Mouse (Mus musculus): Measurements from ENCODE around the gene Homer1.

Gene Homer1

GRCm38 (mm10) chr13:93299316-93299715 lies at the start of gene Homer1:
Homer1 (plus strand) TSS chr13:93299635.
- no peak for DNase-seq (ENCODE audit: low spot score)

GRCm38 (mm10) chr13:93251732-93252131 lies 47.7 kb upstream of the Homer1 start:
- DNase-seq (ENCODE audit: low spot score), result no peak

DNA sequence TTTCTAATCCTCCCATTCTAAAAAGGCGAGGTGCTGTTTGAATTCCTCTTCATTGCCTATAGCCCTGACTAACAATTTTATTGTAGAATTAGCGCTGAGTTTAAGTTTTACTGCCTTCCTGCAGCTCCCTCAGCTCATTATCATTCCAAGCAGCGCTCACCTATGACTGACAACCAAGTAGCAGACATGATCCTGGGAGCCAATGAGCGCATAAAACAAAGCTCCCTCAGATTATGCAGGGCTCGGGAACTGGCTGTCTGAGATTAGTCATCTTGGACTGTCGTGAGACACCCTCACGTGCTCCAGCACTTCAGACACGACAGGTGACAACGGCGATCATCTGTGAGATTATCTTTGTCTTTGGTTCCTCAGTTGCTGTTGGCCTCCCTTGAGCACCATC lies 47.3 kb upstream of the Homer1 start:
- no peak for DNase-seq (ENCODE audit: low spot score)

- DNase-seq (ENCODE audit: low spot score), result no peak
Measured at GRCm38 (mm10) chr13:93252941-93253340, 46.5 kb upstream of the Homer1 start.

- no peak for DNase-seq (ENCODE audit: low spot score)
Measured at GRCm38 (mm10) chr13:93267151-93267550, 32.3 kb upstream of the Homer1 start.

DNA sequence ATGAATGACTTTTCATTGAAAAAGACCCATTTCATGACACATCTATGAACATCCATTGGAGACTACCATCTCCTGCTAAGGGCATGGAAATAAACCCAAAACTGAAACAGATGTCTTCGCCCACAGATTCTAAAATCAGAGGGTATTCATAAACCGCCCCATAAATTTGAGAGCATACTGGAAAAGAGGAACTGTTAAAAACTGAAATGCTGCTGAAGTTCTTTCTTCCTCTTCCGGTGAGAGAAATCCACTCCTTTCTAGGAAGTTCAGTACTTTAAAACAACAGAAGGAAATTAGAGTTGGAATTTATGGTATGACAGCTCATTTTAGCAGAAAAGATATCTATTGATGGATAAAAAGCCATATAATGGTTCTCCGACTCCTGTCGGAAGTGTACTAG lies 1.1 kb downstream of the Homer1 start:
- no peak for DNase-seq (ENCODE audit: low spot score)

- DNase-seq (ENCODE audit: low spot score), result no peak
Measured at GRCm38 (mm10) chr13:93301060-93301459, 1.6 kb downstream of the Homer1 start.

GRCm38 (mm10) chr13:93302846-93303562 lies 3.6 kb downstream of the Homer1 start:
- DNase-seq (ENCODE audit: low spot score), result no peak

DNA sequence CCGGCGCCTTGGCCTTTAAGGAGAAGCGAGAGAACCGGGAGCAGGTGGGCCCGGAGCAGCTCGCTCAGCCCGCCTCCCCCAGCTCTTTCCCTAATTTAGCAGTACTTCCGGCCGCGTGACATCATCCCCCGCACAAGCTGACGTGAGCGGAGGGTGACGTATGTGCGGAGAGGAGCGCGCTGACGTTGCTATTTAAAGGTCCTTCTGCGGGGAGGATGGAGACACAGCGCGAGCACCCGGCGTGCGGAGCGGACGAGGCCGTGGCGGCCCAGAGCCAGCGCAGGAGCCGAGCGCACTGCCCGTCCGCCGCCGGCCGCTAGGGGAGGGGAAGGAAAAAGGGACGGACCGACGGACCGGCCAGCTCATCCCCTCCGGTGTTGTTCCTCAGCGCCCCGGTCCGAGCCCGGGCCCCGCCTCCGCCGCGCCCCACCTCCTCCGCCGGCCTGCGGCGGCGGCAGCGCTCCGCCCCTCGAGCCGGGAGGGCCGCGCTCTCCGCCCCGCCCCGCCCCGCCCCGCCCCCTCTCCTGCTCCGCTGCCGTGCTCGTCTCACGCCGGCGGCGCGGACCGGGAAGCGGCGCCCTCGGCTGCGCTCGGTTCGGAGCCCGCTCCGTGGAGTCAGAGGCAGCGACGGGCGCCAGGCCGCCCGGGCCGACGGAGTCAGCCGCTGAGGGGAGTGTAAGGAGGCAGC lies 4.3 kb downstream of the Homer1 start:
- DNase-seq (ENCODE audit: low spot score), result peak; percentile 96

DNA sequence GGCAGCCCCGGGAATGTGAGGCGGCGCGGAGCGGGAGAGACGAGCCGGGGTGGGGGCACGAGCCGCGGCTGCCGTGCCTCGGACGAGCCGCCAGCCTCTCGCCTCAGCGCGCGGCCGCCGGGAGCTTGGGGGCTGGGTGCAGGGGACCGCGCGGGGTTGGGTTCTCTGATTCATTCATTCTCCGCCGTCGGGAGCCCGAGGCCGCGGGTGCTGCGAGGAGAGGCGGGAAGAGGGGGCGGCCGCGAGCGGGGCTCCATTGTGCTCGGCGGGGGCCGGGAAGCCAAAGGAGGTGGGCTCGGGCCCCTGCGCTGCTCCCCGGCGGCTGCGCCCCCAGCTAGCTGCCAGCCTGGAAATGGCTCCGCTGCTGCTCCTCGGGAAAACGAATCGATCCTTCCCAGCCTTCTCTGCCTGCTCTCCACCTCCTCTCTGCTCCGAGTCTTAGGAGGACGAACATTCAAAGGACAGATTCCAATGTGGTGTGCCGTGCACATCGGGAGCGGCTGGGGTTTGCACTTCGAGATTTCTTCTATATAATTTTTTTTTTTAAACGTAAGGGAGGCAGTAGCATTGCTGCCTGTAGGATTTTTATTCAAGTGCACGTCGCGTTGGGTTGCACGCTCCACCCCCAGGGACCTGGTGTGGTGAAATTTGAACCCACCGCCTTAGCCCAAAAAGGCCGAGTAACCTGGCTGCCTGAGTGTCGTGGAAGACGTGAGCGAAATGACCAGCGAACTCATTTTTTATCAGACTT lies 5.0 kb downstream of the Homer1 start:
- DNase-seq (ENCODE audit: low spot score), result peak; percentile 82

DNA sequence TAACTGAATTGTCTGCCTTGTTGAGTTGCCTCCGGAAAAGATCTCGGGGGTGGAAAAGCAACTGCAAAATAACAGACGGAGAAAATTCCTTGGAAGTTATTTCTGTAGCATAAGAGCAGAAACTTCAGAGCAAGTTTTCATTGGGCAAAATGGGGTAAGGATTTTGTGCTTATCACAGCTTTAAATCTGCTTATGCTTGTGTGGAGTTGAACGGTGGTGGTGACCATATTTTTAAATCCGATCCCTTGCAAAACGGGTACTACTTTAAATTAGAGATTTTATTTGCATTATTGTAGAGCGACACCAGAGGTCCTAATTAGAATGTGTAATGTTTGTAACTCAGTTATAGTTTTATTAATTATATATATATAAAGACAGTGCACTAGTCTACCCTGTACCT lies 5.7 kb downstream of the Homer1 start:
- no peak for DNase-seq (ENCODE audit: low spot score)

DNA sequence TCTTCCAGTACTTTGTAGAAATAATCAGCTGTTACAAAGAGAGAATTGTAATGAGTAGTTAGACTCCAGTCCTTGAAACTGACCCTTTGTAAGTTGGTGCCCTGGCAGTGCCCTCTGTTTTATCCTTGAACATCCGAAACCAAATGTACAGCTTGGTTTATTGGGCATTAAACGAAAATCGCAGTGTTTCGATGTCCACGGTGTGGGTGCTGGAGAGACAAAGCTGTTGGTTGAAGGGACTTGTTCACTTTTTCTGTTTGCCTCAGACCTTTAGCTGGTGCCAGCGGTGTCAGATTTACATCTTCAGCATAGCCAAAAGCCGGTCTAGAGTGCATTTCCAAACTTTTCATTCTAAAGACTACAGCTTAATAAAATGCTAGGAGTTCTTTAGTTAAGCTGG lies 6.2 kb downstream of the Homer1 start:
- peak; percentile 33 for DNase-seq (ENCODE audit: low spot score)

DNA sequence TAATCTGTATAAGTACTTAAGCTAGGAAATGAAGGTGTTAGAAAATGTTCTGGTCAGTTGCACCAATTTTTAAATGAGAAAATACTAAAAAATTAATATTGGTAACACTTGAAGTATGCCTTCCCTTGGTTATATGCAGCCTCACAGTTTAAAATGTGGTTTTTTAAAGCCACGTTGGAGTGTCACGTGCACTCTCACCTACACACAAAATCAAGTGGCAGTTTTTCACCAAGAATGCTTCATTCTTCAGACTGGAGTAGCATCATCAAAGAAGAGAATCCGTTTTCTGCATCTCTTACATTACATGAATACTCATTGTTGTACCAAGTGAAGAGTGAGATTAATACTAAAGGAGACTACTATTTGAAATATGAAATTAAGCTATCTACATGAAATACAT lies 7.1 kb downstream of the Homer1 start:
- no peak for DNase-seq (ENCODE audit: low spot score)

GRCm38 (mm10) chr13:93307700-93308099 lies 8.3 kb downstream of the Homer1 start:
- DNase-seq (ENCODE audit: low spot score), result peak; percentile 30

GRCm38 (mm10) chr13:93309295-93309694 lies 9.9 kb downstream of the Homer1 start:
- DNase-seq (ENCODE audit: low spot score), result no peak

- no peak for DNase-seq (ENCODE audit: low spot score)
Measured at GRCm38 (mm10) chr13:93312518-93312917, 13.1 kb downstream of the Homer1 start.

- no peak for DNase-seq (ENCODE audit: low spot score)
Measured at GRCm38 (mm10) chr13:93314322-93314721, 14.9 kb downstream of the Homer1 start.

- no peak for DNase-seq (ENCODE audit: low spot score)
Measured at GRCm38 (mm10) chr13:93320089-93320488, 20.7 kb downstream of the Homer1 start.

DNA sequence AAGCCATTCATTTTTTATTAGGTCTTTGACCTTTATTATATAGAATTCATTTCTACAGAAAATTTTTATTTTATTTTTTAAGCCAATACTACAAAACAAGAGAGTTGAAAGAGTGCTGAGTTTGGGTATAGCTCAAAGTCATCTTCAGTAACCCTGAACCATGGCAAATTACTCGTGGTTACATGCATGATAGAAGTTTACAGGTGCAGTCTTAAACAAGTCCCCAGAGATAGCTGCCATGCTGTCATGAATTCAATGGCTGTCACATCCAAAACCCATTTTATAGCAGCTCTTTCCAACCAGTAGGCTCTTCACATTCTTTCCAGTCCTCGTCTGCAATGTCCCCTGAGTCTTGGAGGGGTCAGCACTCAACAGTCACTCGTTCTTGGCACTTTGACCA lies 26.9 kb downstream of the Homer1 start:
- no peak for DNase-seq (ENCODE audit: low spot score)

GRCm38 (mm10) chr13:93331721-93332120 lies 32.3 kb downstream of the Homer1 start:
- no peak for DNase-seq (ENCODE audit: low spot score)

DNA sequence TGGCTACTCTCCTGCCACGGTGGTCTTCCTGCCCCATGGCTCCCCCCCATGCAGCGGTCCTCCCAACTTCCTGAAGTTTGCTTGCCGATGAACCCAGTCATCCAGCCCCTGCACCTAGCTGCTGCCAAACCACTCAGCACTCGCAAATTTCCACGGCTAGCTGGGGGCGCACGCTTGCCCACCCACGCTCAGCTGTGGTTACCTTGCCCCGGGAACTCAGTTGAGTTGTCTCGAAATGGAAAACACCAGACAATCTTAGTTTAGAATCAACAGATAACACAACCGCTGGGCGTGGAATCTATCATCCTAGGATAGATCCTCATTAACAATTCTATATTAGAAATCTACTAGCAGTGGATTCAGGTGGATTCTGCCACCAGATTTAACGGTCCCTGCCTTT lies 33.1 kb downstream of the Homer1 start:
- no peak for DNase-seq (ENCODE audit: low spot score)

DNA sequence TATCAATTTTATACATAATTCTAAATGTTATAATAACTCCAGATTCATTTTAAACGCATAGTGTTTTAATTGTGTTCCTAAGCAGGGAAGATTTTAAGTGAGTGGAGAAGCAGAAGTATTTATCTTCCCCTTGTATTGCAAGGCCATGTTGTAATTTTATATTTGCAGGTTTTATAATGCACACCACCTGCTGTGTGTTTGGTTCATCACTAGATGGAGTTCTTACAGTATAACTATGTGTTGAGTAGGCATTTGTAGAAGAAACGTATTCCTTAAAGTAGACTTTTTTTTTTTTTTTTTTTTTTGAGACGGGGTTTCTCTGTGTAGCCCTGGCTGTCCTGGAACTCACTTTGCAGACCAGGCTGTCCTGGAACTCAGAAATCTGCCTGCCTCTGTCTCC lies 35.9 kb downstream of the Homer1 start:
- no peak for DNase-seq (ENCODE audit: low spot score)

GRCm38 (mm10) chr13:93338394-93338793 lies 39.0 kb downstream of the Homer1 start:
- peak; percentile 33 for DNase-seq (ENCODE audit: low spot score)

Data from embryo, embryonic 10.5 days (tissue).